Mouse (Mus musculus) megakaryocyte, embryonic 14.5 days (primary cell): ENCODE results near the gene Dhfr. TPM values are rescaled to one million over a fixed set of nuclear protein-coding genes. Genes with fewer than 3 reads are reported as not detected.
A peak's percentile ranks its signal among the peaks of the same experiment; 100 is the strongest.

ENCODE experiments used
- H3K27me3 ChIP-seq: replicated peaks from 2 replicates; pipeline ENCODE3; 2012; ENCODE audit warnings: inconsistent platforms
- H3K36me3 ChIP-seq: replicated peaks from 2 replicates; pipeline ENCODE3; 2012; ENCODE audit warnings: low read length, inconsistent platforms, mixed read lengths
- H3K4me1 ChIP-seq: 2 replicates; pipeline ENCODE4 v1.6.1; 2012; ENCODE audit warnings: inconsistent platforms
- H3K4me3 ChIP-seq: replicated peaks from 2 replicates; pipeline ENCODE3; 2012; ENCODE audit warnings: moderate library complexity, mild to moderate bottlenecking, inconsistent platforms
- H3K9me3 ChIP-seq: 2 replicates; pipeline ENCODE4 v1.6.1; 2012; ENCODE audit warnings: inconsistent platforms
- FLI1 ChIP-seq: IDR thresholded peaks from 2 replicates; pipeline ENCODE4 v1.6.1; 2012; ENCODE audit warnings: low read length, inconsistent platforms, mixed read lengths
- GATA1 ChIP-seq: IDR thresholded peaks from 3 replicates; pipeline ENCODE4 v1.6.1; 2012; ENCODE audit warnings: mixed read lengths, low read length, inconsistent platforms, borderline replicate concordance
- polyA plus RNA-seq: library from polyadenylated mRNA; stranded (reverse); fragments of >175 nt; gene quantifications from 2 replicates; pipeline ENCODE4 v1.2.3, GENCODE M21; 2012; ENCODE audit warnings: low replicate concordance; ENCODE audit not compliant: insufficient read depth

The Dhfr gene
- polyA plus RNA-seq, 1 experiment, result 0.34 TPM

- peaks cover 40% of the 10 kb centered on the region for H3K36me3 ChIP-seq
- no peaks in the 10 kb centered on the region for H3K9me3 ChIP-seq
- H3K4me1 ChIP-seq, result peaks cover 9% of the 10 kb centered on the region; the same call in 1 of the 2 replicates
- H3K27me3 ChIP-seq, result no peaks in the 10 kb centered on the region
- TF ChIP-seq FLI1, result no peak
- no peak for TF ChIP-seq GATA1
- H3K4me3 ChIP-seq, result no peak overlapping the region
Measured at GRCm38 (mm10) chr13:92337773-92338462, 16.6 kb upstream of the Dhfr start.

GRCm38 (mm10) chr13:92339787-92340186 lies 14.7 kb upstream of the Dhfr start:
- no peaks in the 10 kb centered on the region for H3K9me3 ChIP-seq
- H3K4me1 ChIP-seq, result peaks cover 9% of the 10 kb centered on the region; the same call in 1 of the 2 replicates
- no peak for TF ChIP-seq FLI1
- no peak for TF ChIP-seq GATA1
- H3K36me3 ChIP-seq, result peaks cover 53% of the 10 kb centered on the region
- H3K4me3 ChIP-seq, result no peak overlapping the region
- H3K27me3 ChIP-seq, result no peaks in the 10 kb centered on the region

GRCm38 (mm10) chr13:92344033-92344432 lies 10.5 kb upstream of the Dhfr start:
- H3K9me3 ChIP-seq, result no peaks in the 10 kb centered on the region
- H3K27me3 ChIP-seq, result no peaks in the 10 kb centered on the region
- H3K36me3 ChIP-seq, result peaks cover 81% of the 10 kb centered on the region
- TF ChIP-seq FLI1 (no peak), GATA1 (no peak)
- H3K4me1 ChIP-seq, result no peaks in the 10 kb centered on the region
- H3K4me3 ChIP-seq, result no peak overlapping the region

- TF ChIP-seq GATA1, result no peak
- TF ChIP-seq FLI1, result no peak
- Histone ChIP-seq H3K9me3 (no peaks in the 10 kb centered on the region), H3K4me1 (no peaks in the 10 kb centered on the region), H3K27me3 (no peaks in the 10 kb centered on the region), H3K36me3 (peaks cover 86% of the 10 kb centered on the region), H3K4me3 (no peak overlapping the region)
Measured at GRCm38 (mm10) chr13:92346338-92346737, 8.2 kb upstream of the Dhfr start.

GRCm38 (mm10) chr13:92351100-92351499 lies 3.4 kb upstream of the Dhfr start:
- TF ChIP-seq GATA1, result no peak
- no peak for TF ChIP-seq FLI1
- Histone ChIP-seq H3K27me3 (no peaks in the 10 kb centered on the region), H3K36me3 (peaks cover 51% of the 10 kb centered on the region), H3K9me3 (no peaks in the 10 kb centered on the region), H3K4me3 (no peak overlapping the region), H3K4me1 (peaks cover 26% of the 10 kb centered on the region)

- Histone ChIP-seq H3K36me3 (peaks cover 34% of the 10 kb centered on the region), H3K4me1 (peaks cover 35% of the 10 kb centered on the region)
Measured at GRCm38 (mm10) chr13:92353956-92354355, 570 bp upstream of the Dhfr start.

GRCm38 (mm10) chr13:92355272-92355643 lies 732 bp downstream of the Dhfr start:
- Histone ChIP-seq H3K4me1 (peaks cover 35% of the 10 kb centered on the region), H3K27me3 (no peaks in the 10 kb centered on the region), H3K9me3 (no peaks in the 10 kb centered on the region), H3K36me3 (peaks cover 38% of the 10 kb centered on the region), H3K4me3 (peak overlapping the region; percentile 98)
- TF ChIP-seq FLI1 (no peak), GATA1 (no peak)

More at GRCm38 (mm10) chr13:92353956-92354355, 570 bp upstream of the Dhfr start:
- no peaks in the 10 kb centered on the region for H3K9me3 ChIP-seq
- no peak for TF ChIP-seq GATA1
- H3K4me3 ChIP-seq, result peak overlapping the region; percentile 98
- no peaks in the 10 kb centered on the region for H3K27me3 ChIP-seq

GRCm38 (mm10) chr13:92356376-92356775 lies 1.9 kb downstream of the Dhfr start:
- H3K36me3 ChIP-seq, result peaks cover 35% of the 10 kb centered on the region

GRCm38 (mm10) chr13:92357644-92358043 lies 3.1 kb downstream of the Dhfr start:
- no peak overlapping the region for H3K4me3 ChIP-seq
- H3K36me3 ChIP-seq, result peaks cover 39% of the 10 kb centered on the region
- no peaks in the 10 kb centered on the region for H3K27me3 ChIP-seq
- TF ChIP-seq GATA1 (no peak), FLI1 (no peak)
- H3K9me3 ChIP-seq, result no peaks in the 10 kb centered on the region
- H3K4me1 ChIP-seq, result peaks cover 42% of the 10 kb centered on the region

More at GRCm38 (mm10) chr13:92356376-92356775, 1.9 kb downstream of the Dhfr start:
- no peak for TF ChIP-seq GATA1
- no peak for TF ChIP-seq FLI1
- H3K4me3 ChIP-seq, result peak overlapping the region; percentile 19
- no peaks in the 10 kb centered on the region for H3K27me3 ChIP-seq
- H3K4me1 ChIP-seq, result peaks cover 36% of the 10 kb centered on the region
- H3K9me3 ChIP-seq, result no peaks in the 10 kb centered on the region

- TF ChIP-seq GATA1 (no peak), FLI1 (no peak)
- Histone ChIP-seq H3K27me3 (no peaks in the 10 kb centered on the region), H3K4me3 (no peak overlapping the region), H3K9me3 (no peaks in the 10 kb centered on the region), H3K36me3 (peaks cover 56% of the 10 kb centered on the region), H3K4me1 (peaks cover 23% of the 10 kb centered on the region)
Measured at GRCm38 (mm10) chr13:92361609-92362008, 7.1 kb downstream of the Dhfr start.

GRCm38 (mm10) chr13:92365312-92365711 lies 10.8 kb downstream of the Dhfr start:
- TF ChIP-seq FLI1 (no peak), GATA1 (no peak)
- H3K36me3 ChIP-seq, result peaks cover 67% of the 10 kb centered on the region
- no peaks in the 10 kb centered on the region for H3K27me3 ChIP-seq
- peaks cover 5% of the 10 kb centered on the region; the same call in 1 of the 2 replicates for H3K9me3 ChIP-seq
- no peak overlapping the region for H3K4me3 ChIP-seq
- peaks cover 19% of the 10 kb centered on the region for H3K4me1 ChIP-seq
